Mouse (Mus musculus) activated CD4-positive, CD25-positive, alpha-beta regulatory T cell, adult 9 weeks (primary cell): Measurements from ENCODE around the gene Chkb. TPM values are rescaled to one million over a fixed set of nuclear protein-coding genes. Genes with fewer than 3 reads are reported as not detected.

Experiments
- polyA plus RNA-seq: library from polyadenylated mRNA; unstranded; fragments of 100-300 nt; shearing (Covaris generic); gene quantifications from one replicate; pipeline ENCODE4 v1.2.1, GENCODE M21; 2017

The Chkb gene
- polyA plus RNA-seq = 104 TPM

DNA sequence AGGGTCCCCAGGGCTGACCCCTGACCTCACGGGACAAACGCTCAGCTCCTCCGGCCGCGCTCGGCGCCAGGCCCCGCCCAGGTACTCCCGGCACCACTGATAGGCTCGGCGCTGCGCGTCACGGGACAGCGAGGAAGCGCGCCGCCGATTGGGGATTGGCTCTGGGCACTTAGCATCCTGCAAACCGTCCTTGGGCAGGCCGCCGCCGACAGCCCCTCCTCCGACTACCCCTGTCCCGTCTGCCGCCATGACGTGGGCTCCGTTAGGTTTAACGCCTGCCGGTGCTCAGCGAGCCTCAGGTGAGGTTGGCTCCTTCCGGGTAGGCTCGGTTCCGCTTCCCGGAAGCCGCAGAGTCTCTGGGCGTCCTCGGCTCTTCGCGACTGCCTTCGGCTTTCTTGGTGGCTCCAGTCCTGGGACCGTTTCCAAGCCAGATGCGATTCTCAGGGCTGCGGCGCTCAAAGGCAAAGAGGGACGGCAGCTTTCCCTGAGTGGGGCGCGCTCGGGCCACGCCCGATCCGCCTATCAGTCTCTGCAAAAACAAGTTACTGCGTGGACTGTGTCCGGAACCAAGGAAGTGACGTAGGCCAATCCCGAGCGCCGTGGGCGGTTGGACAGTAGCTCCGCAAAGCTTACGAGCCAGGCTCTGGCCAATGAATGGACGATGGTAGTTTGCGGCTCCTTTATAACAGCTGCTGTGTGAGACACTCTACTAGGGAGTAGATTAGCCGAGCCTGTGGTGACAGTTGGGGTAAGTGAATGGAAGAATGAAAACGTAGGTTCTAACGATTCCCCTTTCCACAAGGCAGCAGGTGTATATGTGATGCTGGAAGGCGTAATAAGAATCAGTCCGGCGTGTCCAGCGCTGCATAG lies at the start of gene Chkb, which contains the start of the genes C730034F03Rik and Gm44502:
Gene Chkb (minus strand): TSS at position 557 of the 870 bp plus-strand sequence.
Gene C730034F03Rik (plus strand): TSS at position 238 of the 870 bp plus-strand sequence.
Gene Gm44502 (minus strand): TSS at position 345 of the 870 bp plus-strand sequence.

GRCm38 (mm10) chr15:89477091-89477491 lies 47.4 kb upstream of the Chkb start, which contains the start of gene Arsa:
Arsa (minus strand) TSS chr15:89477425.

DNA sequence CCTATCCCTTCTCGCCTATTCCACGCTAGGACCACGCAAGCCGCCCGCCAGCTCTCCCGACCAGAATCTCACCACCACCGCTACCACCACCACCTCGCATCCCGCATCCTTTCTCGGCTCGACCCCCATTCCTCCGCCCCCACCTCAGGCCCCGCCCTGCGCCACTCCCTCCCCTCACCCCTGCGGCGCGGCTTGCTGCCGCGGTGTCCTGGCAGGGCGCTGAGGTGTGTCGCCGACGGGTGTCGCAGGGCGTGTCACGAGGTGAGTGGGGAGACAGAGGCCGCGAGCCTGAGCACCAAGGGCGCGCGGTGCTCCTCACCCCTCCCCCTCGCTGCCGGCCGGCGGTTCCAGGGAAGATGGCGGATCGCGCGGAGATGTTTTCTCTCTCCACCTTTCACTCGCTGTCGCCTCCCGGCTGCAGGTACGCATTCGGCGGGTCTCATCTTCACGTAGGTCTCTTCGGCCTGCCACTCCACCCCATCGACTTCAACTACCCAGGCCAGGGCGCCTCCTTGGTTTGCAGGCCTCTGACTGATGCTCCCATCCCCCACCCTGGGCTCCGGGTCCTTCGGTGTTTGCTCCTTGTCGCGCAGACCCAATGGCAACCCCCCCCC lies 24.3 kb upstream of the Chkb start, which contains the start of gene Mapk8ip2:
Gene Mapk8ip2 (plus strand): TSS at position 49 of the 614 bp plus-strand sequence.

GRCm38 (mm10) chr15:89425711-89426121 lies 4.0 kb downstream of the Chkb start, which contains the start of gene Cpt1b:
Cpt1b (minus strand) TSS chr15:89425863.

DNA sequence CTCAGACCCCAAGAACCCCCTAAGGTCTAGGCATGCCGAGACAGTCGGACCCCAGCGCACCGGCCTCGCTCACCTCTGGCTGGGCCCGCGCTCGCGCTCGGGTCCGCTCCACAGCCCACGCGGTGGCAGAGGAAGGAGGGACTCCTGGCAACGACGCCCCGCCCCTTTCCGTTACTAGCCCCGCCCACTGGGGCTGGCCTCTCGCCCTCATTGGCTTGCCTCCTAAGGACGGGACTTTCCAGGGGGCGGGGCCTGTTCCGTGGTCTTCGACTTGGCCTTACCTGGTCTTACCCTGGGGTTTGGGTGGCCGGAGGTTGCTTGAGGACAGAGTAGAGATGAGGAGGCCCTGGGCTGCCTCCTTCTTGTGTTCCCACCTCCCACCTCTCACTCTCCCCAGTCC lies 19.6 kb downstream of the Chkb start, which contains the start of gene Syce3:
Gene Syce3 (minus strand): TSS at position 386 of the 400 bp plus-strand sequence.

GRCm38 (mm10) chr15:89384617-89385016 lies 45.1 kb downstream of the Chkb start, which contains the start of gene Klhdc7b:
Klhdc7b (plus strand) TSS chr15:89384917.

GRCm38 (mm10) chr15:89378831-89379401 lies 50.8 kb downstream of the Chkb start, which contains the start of gene Odf3b:
Odf3b (minus strand) TSS chr15:89379282.

DNA sequence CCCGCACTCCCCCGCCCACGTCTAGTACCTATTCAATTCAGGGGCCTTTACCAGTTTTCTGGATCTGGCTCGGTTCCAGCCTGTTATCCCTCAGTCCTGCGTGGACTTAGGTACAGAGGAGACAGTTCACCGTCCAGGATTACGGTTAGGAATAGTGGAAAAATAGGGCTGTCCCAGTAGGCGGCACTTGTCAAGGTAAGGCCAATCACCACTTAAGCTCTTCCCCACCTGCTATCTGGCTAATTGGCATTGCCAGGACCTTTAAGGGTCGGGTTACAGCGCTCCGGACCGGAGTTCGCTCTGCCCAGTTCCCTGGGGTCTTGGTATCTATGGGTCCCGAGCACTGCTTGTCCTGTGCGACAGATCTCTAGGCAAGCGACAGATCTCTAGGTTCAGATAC lies 52.8 kb downstream of the Chkb start, which contains the start of gene Tymp:
Gene Tymp (minus strand): TSS at position 83 of the 400 bp plus-strand sequence.

Other genes starting within 250 kb of the Chkb start
- gene Plxnb2, start 249.1 kb downstream of the Chkb start, polyA plus RNA-seq = 4.5 TPM
- 38.5 TPM for gene Dennd6b, start 233.4 kb downstream of the Chkb start, polyA plus RNA-seq
- gene Ppp6r2, start 218.4 kb downstream of the Chkb start, polyA plus RNA-seq = 5.7 TPM
- gene Sbf1, start 114.6 kb downstream of the Chkb start, polyA plus RNA-seq = 68.5 TPM
- gene Adm2, start 107.2 kb downstream of the Chkb start, polyA plus RNA-seq = not detected
- gene Miox, start 95.5 kb downstream of the Chkb start, polyA plus RNA-seq = not detected
- gene Lmf2, start 74.2 kb downstream of the Chkb start, polyA plus RNA-seq = 68.6 TPM
- 172 TPM for gene Ncaph2, start 74.2 kb downstream of the Chkb start, polyA plus RNA-seq
- 7.8 TPM for gene Sco2, start 56.1 kb downstream of the Chkb start, polyA plus RNA-seq
- gene Tymp, start 52.9 kb downstream of the Chkb start, polyA plus RNA-seq = 0.75 TPM
- gene Odf3b, start 50.6 kb downstream of the Chkb start, polyA plus RNA-seq = 0.35 TPM
- gene Klhdc7b, start 45.0 kb downstream of the Chkb start, polyA plus RNA-seq = 0.09 TPM
- not detected for gene Syce3, start 19.4 kb downstream of the Chkb start, polyA plus RNA-seq
- 0.33 TPM for gene Cpt1b, start 4.0 kb downstream of the Chkb start, polyA plus RNA-seq
- gene C730034F03Rik, start 319 bp downstream of the Chkb start, polyA plus RNA-seq = 6.0 TPM
- gene Gm44502, start 212 bp downstream of the Chkb start, polyA plus RNA-seq = not detected
- 0.06 TPM for gene Mapk8ip2, start 24.0 kb upstream of the Chkb start, polyA plus RNA-seq
- 25.0 TPM for gene Arsa, start 47.5 kb upstream of the Chkb start, polyA plus RNA-seq
- not detected for gene Shank3, start 69.7 kb upstream of the Chkb start, polyA plus RNA-seq
- not detected for gene Acr, start 138.4 kb upstream of the Chkb start, polyA plus RNA-seq
- gene Rabl2, start 162.0 kb upstream of the Chkb start, polyA plus RNA-seq = 1.8 TPM